Mouse (Mus musculus): ENCODE results near the gene 1700012B07Rik. TPM values are rescaled to one million over a fixed set of nuclear protein-coding genes. Genes with fewer than 3 reads are reported as not detected.

The 1700012B07Rik gene
- not detected in 2 replicates for polyA plus RNA-seq (2016; fragmentation: Nextera tagmentation; extraction: Ambion mirVana)

GRCm38 (mm10) chr11:109827946-109828345, at the start of gene 1700012B07Rik:
Gene 1700012B07Rik, minus strand, starts transcription at chr11:109828046.
- Histone ChIP-seq H3K9ac (no peak within 1 kb of the TSS), H3K4me1 (no peaks in the 10 kb centered on the region), H3K27me3 (no peaks in the 10 kb centered on the region), H3K36me3 (no peaks in the 10 kb centered on the region), H3K9me3 (no peaks in the 10 kb centered on the region), H3K4me2 (replicated peaks) (no peak within 1 kb of the TSS), H3K27ac (no peak within 1 kb of the TSS), H3K4me3 (no peak within 1 kb of the TSS)
- no peak for ATAC-seq (ENCODE audit: insufficient number of reproducible peaks, insufficient read depth, low FRiP score, low TSS enrichment)
- 86% methylated on average over 4 of the region's 4 CpGs for WGBS

- WGBS = 85% methylated on average over 9 of the region's 9 CpGs
- H3K4me1 ChIP-seq = no peaks in the 10 kb centered on the region
- no peak overlapping the region for H3K4me3 ChIP-seq
- H3K27ac ChIP-seq = no peak overlapping the region
- H3K4me2 ChIP-seq (replicated peaks) = no peak overlapping the region
- H3K9me3 ChIP-seq = no peaks in the 10 kb centered on the region
- no peaks in the 10 kb centered on the region for H3K27me3 ChIP-seq
- H3K36me3 ChIP-seq = no peaks in the 10 kb centered on the region
- H3K9ac ChIP-seq = no peak overlapping the region
- ATAC-seq (ENCODE audit: insufficient number of reproducible peaks, insufficient read depth, low FRiP score, low TSS enrichment) = no peak
Measured at GRCm38 (mm10) chr11:109876767-109877166, 48.9 kb upstream of the 1700012B07Rik start.

- H3K36me3 ChIP-seq = no peaks in the 10 kb centered on the region
- ATAC-seq (ENCODE audit: insufficient number of reproducible peaks, insufficient read depth, low FRiP score, low TSS enrichment) = no peak
- no peaks in the 10 kb centered on the region for H3K27me3 ChIP-seq
- no peak overlapping the region for H3K4me3 ChIP-seq
- H3K4me1 ChIP-seq = no peaks in the 10 kb centered on the region
- H3K4me2 ChIP-seq (replicated peaks) = no peak overlapping the region
- H3K9me3 ChIP-seq = no peaks in the 10 kb centered on the region
- no peak overlapping the region for H3K9ac ChIP-seq
- H3K27ac ChIP-seq = no peak overlapping the region
- WGBS = 84% methylated on average over 3 of the region's 3 CpGs
Measured at GRCm38 (mm10) chr11:109875834-109876233, 48.0 kb upstream of the 1700012B07Rik start.

- H3K27me3 ChIP-seq = no peaks in the 10 kb centered on the region
- H3K4me2 ChIP-seq (replicated peaks) = no peak overlapping the region
- ATAC-seq (ENCODE audit: insufficient number of reproducible peaks, insufficient read depth, low FRiP score, low TSS enrichment) = no peak
- no peak overlapping the region for H3K27ac ChIP-seq
- WGBS = 100% methylated on average over 1 of the region's 1 CpGs
- H3K9me3 ChIP-seq = no peaks in the 10 kb centered on the region
- no peaks in the 10 kb centered on the region for H3K36me3 ChIP-seq
- H3K4me3 ChIP-seq = no peak overlapping the region
- no peak overlapping the region for H3K9ac ChIP-seq
- H3K4me1 ChIP-seq = no peaks in the 10 kb centered on the region
Measured at GRCm38 (mm10) chr11:109875525-109875802, 47.6 kb upstream of the 1700012B07Rik start.

GRCm38 (mm10) chr11:109874651-109875524, 47.0 kb upstream of the 1700012B07Rik start:
- H3K27ac ChIP-seq = no peak overlapping the region

GRCm38 (mm10) chr11:109873852-109874610, 46.2 kb upstream of the 1700012B07Rik start:
- Histone ChIP-seq H3K4me1 (no peaks in the 10 kb centered on the region), H3K4me2 (replicated peaks) (no peak overlapping the region; the same call in 1 of the 2 replicates), H3K9me3 (no peaks in the 10 kb centered on the region), H3K9ac (no peak overlapping the region), H3K4me3 (no peak overlapping the region), H3K36me3 (no peaks in the 10 kb centered on the region), H3K27me3 (no peaks in the 10 kb centered on the region), H3K27ac (no peak overlapping the region)
- no peak for ATAC-seq (ENCODE audit: insufficient number of reproducible peaks, insufficient read depth, low FRiP score, low TSS enrichment)
- WGBS = 71% methylated on average over 22 of the region's 22 CpGs

More at GRCm38 (mm10) chr11:109874651-109875524, 47.0 kb upstream of the 1700012B07Rik start:
- no peaks in the 10 kb centered on the region for H3K27me3 ChIP-seq
- no peak overlapping the region for H3K4me2 ChIP-seq (replicated peaks)
- 90% methylated on average over 11 of the region's 11 CpGs for WGBS
- no peaks in the 10 kb centered on the region for H3K9me3 ChIP-seq
- H3K36me3 ChIP-seq = no peaks in the 10 kb centered on the region
- H3K4me1 ChIP-seq = no peaks in the 10 kb centered on the region
- ATAC-seq (ENCODE audit: insufficient number of reproducible peaks, insufficient read depth, low FRiP score, low TSS enrichment) = no peak
- H3K4me3 ChIP-seq = no peak overlapping the region
- no peak overlapping the region for H3K9ac ChIP-seq

- ATAC-seq (ENCODE audit: insufficient number of reproducible peaks, insufficient read depth, low FRiP score, low TSS enrichment) = no peak
- no peaks in the 10 kb centered on the region for H3K9me3 ChIP-seq
- H3K4me2 ChIP-seq (replicated peaks) = no peak overlapping the region; the same call in 1 of the 2 replicates
Measured at GRCm38 (mm10) chr11:109873161-109873775, 45.4 kb upstream of the 1700012B07Rik start.

GRCm38 (mm10) chr11:109872674-109873073, 44.8 kb upstream of the 1700012B07Rik start:
- H3K9me3 ChIP-seq = no peaks in the 10 kb centered on the region
- H3K27ac ChIP-seq = no peak overlapping the region
- H3K4me1 ChIP-seq = no peaks in the 10 kb centered on the region
- H3K4me2 ChIP-seq (replicated peaks) = no peak overlapping the region
- no peak overlapping the region for H3K4me3 ChIP-seq
- no peak overlapping the region for H3K9ac ChIP-seq
- H3K36me3 ChIP-seq = no peaks in the 10 kb centered on the region
- 80% methylated on average over 3 of the region's 3 CpGs for WGBS
- no peaks in the 10 kb centered on the region for H3K27me3 ChIP-seq
- ATAC-seq (ENCODE audit: insufficient number of reproducible peaks, insufficient read depth, low FRiP score, low TSS enrichment) = no peak

More at GRCm38 (mm10) chr11:109873161-109873775, 45.4 kb upstream of the 1700012B07Rik start:
- Histone ChIP-seq H3K4me3 (no peak overlapping the region), H3K9ac (no peak overlapping the region), H3K36me3 (no peaks in the 10 kb centered on the region), H3K27ac (no peak overlapping the region), H3K27me3 (no peaks in the 10 kb centered on the region), H3K4me1 (no peaks in the 10 kb centered on the region)
- WGBS = 44% methylated on average over 9 of the region's 9 CpGs

- no peaks in the 10 kb centered on the region for H3K9me3 ChIP-seq
- no peaks in the 10 kb centered on the region for H3K4me1 ChIP-seq
- ATAC-seq (ENCODE audit: insufficient number of reproducible peaks, insufficient read depth, low FRiP score, low TSS enrichment) = no peak
- no peak overlapping the region for H3K9ac ChIP-seq
- H3K36me3 ChIP-seq = no peaks in the 10 kb centered on the region
- H3K4me3 ChIP-seq = no peak overlapping the region
- 86% methylated on average over 10 of the region's 10 CpGs for WGBS
- H3K4me2 ChIP-seq (replicated peaks) = no peak overlapping the region
- no peak overlapping the region for H3K27ac ChIP-seq
- H3K27me3 ChIP-seq = no peaks in the 10 kb centered on the region
Measured at GRCm38 (mm10) chr11:109872056-109872455, 44.2 kb upstream of the 1700012B07Rik start.

GRCm38 (mm10) chr11:109867861-109868260, 40.0 kb upstream of the 1700012B07Rik start:
- no peak overlapping the region for H3K4me3 ChIP-seq
- H3K9me3 ChIP-seq = no peaks in the 10 kb centered on the region
- no peak overlapping the region for H3K9ac ChIP-seq
- 79% methylated on average over 5 of the region's 5 CpGs for WGBS
- H3K4me1 ChIP-seq = no peaks in the 10 kb centered on the region
- no peaks in the 10 kb centered on the region for H3K27me3 ChIP-seq
- no peak for ATAC-seq (ENCODE audit: insufficient number of reproducible peaks, insufficient read depth, low FRiP score, low TSS enrichment)
- no peak overlapping the region for H3K27ac ChIP-seq
- no peak overlapping the region for H3K4me2 ChIP-seq (replicated peaks)
- H3K36me3 ChIP-seq = no peaks in the 10 kb centered on the region

GRCm38 (mm10) chr11:109866537-109867160, 38.8 kb upstream of the 1700012B07Rik start:
- Histone ChIP-seq H3K4me3 (no peak overlapping the region), H3K36me3 (no peaks in the 10 kb centered on the region), H3K27ac (no peak overlapping the region), H3K4me1 (no peaks in the 10 kb centered on the region), H3K27me3 (no peaks in the 10 kb centered on the region), H3K9ac (no peak overlapping the region), H3K4me2 (replicated peaks) (no peak overlapping the region), H3K9me3 (no peaks in the 10 kb centered on the region)
- no peak for ATAC-seq (ENCODE audit: insufficient number of reproducible peaks, insufficient read depth, low FRiP score, low TSS enrichment)
- WGBS = 81% methylated on average over 11 of the region's 11 CpGs

All from embryonic facial prominence, embryonic 12.5 days (tissue).